Mouse (Mus musculus) cerebellum, postnatal 10 days (tissue): ENCODE measurements around the gene Ccdc7a.
"Not testable (repeated sequence)": the region's sequence is repeated elsewhere in the genome, so short reads cannot be mapped to it uniquely, and the experiment has no call there.

Experiments used
- DNase-seq, 2 experiments: peaks; one replicate each; pipeline ENCODE4 v3.0.0; 2021; ENCODE audit warnings: mixed read lengths in 2 of 2

The Ccdc7a gene

DNA sequence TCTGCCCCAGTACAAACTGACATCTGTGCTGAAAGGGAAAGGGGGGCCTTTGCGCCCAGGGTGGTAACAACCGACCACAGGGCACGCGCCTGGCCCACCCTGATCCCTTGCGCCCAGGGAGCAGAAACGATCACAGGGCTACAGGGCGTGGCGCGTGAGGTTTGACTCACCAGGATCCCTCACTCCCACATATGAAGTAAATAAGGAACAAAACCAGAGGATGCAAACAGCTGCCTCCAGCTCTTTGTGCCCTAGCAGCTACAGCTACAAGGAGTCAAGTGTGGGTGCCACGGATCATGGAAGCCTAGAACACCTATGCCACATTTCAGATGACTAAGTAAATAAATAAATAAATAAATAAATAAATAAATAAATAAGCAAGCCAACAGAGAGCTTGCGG, at the start of gene Ccdc7a:
Gene Ccdc7a (minus strand): TSS at position 101 of the 400 bp plus-strand sequence.
- not testable (repeated sequence) for DNase-seq

DNA sequence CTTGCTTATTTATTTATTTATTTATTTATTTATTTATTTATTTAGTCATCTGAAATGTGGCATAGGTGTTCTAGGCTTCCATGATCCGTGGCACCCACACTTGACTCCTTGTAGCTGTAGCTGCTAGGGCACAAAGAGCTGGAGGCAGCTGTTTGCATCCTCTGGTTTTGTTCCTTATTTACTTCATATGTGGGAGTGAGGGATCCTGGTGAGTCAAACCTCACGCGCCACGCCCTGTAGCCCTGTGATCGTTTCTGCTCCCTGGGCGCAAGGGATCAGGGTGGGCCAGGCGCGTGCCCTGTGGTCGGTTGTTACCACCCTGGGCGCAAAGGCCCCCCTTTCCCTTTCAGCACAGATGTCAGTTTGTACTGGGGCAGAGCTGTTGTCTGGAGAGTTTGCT, 1.5 kb upstream of the Ccdc7a start, which contains the start of gene Ccdc7b:
Gene Ccdc7b (plus strand): TSS at position 301 of the 400 bp plus-strand sequence.
- not testable (repeated sequence) for DNase-seq

DNA sequence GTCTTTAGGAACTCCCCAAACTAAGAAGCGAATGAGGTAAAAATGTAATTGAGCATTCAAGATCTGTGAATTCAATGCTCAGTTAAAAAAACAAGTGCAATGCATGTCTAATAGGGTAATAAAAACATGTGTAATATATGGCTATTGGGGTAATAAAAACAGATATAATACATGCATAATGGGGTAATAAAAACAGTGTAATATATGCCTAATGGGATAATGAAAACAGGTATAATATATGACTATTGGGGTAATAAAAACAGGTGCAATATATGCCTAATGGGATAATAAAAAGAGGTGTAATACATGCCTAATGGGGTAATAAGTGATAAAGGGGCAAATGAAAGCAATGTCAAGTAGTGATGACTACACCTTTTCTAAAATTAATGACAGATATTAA, 73.9 kb downstream of the Ccdc7a start:
- no peak for DNase-seq

DNA sequence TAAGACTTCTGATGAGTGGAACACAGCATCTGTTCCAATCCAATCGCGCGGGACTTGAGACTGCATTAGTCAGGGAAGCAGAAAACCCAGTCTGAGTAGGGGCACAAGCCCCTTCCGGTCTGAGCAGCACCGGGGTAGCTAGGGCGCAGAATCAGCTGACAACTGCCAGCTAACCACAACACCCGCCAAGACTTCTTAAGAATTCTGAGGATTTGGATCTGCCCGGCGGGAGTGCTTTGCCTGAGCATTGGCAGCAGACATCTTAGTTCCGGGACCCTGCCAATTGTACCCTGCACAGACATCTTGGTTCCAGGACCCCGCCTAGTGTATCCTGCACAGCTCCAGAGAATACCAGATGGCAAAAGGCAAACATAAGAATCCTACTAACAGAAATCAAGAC, 116.4 kb downstream of the Ccdc7a start:
- peak; percentile 18 to 35 for DNase-seq

DNA sequence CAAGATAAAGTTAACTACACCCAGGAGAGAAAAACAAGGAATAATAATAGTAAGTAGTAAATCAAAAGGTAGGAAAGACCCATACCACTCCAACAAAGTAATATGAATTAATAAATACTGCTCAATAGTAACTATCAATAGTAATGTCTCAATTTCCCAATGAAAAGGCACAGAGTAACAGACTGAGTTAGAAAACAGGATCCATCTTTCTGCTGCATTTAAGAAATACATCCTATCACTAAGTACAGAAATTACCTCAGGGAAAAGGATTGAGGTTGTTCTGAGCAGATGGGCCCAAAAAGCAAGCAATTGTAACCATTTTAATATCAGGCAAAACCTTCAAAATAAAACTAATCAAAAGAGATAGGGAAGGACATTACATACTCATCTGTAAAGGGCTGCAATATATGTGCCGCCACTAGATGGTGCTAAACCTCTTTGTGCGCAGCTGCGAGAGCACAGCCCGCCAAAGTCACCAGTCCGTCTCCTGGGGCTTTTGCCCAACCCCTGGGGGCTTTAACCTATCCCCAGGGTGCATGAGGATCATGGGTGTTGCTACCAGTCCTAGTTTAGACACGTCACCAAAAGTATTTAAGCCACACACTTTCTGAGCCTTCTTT, 124.2 kb downstream of the Ccdc7a start:
- peak; percentile 69 to 75 for DNase-seq

DNA sequence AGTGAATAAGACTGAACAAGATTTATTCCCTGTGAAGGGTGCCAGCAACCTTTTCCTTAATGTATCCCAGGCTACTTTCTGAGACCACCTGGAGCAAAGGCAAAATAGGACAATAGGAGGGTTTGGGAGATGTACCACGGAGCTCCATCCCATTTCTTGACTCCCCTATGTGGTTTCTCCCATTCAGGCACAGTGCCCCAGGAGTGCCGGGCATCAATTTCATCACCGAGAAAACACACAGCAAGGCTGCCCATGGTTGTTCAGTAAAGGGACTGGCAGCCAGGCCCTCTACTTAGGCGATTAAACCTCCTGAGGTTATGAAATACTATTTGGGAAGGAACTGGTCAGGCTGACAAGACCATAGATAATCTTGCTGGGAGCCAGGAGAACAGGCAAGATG, 131.9 kb downstream of the Ccdc7a start:
- DNase-seq = no peak

DNA sequence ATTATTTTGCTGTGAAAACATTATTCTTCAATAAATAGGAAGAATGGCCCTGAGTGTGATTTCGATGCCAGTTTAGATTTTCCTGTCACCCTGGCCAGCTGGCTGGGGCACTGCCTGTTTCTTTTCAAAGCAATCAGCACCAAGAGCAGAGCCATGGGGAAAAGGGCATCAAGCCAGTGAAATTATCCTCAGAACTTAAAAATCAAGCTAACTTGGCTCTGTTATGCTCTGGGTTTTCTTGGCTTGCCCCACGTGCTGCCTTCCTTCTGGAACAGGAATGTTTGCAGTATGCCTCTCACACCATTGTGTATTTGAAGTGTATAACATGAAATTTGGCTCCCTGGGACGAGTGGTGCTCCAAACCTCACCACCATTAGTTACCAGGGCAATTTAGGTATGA, 182.6 kb downstream of the Ccdc7a start:
- DNase-seq = peak; percentile 27 to 54

DNA sequence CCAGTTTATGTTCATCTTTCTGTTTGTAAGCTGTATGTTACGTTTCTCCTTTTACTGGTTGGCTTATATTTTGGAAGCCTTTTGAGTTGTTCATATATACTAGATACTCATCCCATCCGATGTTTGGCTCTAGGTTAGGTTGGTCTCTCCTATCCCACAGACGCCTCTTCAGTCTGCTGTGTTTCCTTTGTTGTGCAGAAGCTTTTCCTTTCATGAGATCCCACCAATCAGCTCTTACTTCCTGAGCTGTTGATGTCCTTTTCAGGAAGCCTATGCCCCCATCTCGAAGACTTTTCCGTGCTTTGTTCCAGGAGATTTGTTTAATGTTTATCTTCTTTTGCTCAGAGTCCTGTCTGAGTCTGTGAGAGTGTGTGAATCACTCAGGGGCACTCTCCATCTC, 221.6 kb downstream of the Ccdc7a start:
- DNase-seq = no peak

DNA sequence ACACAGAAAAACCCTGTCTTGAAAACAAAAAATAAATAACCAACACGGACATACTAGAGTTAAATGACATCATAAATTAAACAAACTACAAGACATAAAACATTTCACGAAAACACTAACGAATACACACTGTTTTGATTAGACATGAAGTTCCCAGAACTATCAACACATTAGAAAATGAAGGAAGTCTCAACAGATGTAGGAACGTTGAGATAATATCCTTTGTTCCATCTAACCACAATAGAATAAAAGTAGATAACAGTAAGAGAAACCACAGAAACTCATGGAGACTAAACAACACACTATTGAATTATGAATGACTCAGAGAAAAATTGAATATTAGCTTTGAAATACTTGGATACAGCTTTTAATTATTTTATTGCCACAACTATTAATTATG, 252.8 kb downstream of the Ccdc7a start:
- no peak for DNase-seq

DNA sequence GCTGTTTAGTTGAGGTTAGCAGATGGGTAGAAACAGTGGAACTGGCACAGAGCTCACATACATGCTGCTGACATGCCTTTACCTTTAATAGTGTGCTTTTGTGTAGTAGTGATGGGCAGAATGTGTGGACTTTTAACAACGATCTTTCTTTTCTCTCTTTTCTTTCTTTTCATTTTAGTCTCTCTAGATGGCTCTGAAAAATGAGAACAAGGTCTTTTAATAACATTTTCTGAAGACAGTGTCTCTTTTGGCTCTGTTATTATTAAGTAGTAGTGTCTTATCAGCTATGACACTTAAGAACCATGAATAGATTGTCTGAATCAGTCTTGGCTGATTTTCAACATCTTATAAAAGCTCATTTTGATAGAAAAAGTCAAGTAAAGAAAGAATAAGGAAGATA, 266.7 kb downstream of the Ccdc7a start, which contains the start of gene Gm3952:
Gene Gm3952 (minus strand): TSS at position 101 of the 400 bp plus-strand sequence.
- DNase-seq = no peak

DNA sequence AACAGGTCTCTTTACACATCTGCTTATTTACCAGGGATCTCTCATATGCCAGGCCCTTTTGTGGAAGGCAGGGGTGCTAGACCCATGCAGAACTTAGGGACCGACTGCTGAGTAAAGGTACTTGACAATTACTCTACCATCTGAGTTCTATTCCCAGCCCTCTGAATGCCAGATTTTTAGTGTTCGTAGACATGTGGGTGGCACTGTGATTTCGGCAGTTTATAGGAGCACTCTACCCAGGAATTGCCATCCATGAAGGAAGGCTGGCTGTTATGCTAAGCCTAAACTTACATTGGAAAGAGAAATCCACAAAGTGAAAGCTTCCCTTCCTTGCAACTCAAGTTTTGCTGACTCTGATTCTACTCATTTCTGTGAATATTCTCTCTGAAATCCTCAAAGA, 329.6 kb downstream of the Ccdc7a start:
- DNase-seq = no peak

DNA sequence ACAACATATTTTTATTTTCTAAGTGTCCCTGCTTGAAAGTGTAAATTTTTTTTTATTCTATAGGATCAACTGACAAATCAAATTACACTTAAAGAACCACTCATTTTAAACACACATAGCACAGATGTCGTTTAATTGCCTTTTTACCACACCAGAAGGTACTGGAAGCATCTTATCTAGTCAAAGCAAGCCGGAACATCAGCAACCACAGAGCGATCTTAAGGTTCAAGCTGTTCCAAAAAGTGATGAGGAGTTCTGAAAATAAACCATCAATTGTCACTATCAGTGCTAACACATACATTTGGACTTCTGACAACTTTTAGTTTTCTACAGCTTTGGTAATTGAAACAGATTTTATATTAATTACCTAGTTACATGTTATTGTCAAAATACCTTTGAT, 331.2 kb downstream of the Ccdc7a start:
- no peak for DNase-seq

DNA sequence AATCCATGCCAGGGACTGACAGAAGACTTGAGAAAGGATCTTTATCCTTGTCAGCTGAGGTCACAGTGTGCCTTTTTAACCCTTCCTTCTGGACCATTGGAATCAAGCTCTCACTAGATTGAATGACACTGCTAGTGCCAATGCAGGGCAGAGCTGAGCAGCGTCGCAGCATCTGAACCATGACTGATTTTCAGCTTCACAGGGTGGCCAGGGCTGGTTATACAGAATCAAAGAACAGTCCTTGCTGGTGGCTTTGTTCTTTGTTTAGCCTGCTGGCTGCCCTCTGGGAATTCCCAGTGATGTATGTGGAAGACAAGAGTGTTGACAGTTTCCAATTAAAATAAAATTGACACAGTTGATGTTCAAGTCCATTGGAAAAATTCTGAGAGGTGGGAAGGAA, 333.1 kb downstream of the Ccdc7a start:
- DNase-seq = no peak

DNA sequence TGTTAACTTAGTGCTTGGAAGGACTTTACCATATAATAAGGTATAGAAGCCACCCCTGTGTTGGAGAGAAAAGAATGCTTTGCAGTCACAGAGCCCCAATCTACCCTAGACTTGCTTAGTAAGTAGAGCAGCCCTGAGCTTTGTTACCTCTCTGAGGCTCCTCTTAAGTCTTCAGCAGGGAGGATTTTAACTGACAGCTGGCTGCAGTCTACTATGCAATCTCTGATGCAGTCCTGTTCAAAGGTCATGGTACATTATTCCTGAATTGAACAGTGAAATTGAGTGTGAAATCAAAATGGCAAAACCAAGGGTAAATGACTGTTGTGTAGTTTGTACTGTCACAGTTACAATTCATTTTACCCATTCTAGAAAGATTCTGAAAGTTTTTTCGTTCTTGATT, 338.1 kb downstream of the Ccdc7a start:
- DNase-seq = no peak

DNA sequence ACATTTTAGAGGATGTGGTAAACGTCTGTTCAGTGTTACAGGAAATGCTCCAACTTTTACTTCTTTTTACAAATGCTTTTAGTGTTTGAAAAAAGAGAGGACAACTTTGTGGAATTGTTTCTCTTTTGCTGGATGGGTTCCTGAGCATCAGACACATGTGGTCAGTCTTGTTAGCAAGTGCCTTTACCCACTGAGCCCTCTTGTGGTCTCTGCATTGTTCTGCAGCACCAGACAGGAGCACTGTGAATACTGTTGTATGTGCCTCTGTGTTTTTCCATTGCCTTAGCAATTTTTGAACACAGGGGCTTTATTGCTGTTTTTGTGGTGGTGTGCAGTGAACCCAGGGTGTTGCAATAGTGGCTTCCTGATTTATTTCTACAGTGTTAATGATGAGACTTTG, 340.5 kb downstream of the Ccdc7a start:
- DNase-seq = peak; percentile 45 to 50

DNA sequence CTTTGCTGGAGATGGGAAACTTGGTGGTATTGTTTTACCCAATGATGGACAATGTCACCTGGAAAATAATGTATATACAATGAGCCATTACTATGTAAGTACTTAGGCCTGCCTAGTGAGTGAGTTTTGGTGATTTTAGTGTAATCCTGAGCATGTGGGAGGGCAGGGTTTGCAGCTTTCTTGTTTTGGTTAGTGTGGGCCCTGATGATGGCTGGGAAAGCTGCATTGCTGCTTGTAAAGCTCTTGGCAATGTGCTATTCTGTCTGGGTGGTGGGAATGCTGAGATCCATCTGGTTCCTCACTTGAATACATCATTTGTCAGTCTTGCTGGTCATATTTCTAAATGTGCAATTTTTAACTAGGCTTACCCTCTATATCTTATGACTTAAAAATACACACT, 349.1 kb downstream of the Ccdc7a start:
- DNase-seq = no peak

DNA sequence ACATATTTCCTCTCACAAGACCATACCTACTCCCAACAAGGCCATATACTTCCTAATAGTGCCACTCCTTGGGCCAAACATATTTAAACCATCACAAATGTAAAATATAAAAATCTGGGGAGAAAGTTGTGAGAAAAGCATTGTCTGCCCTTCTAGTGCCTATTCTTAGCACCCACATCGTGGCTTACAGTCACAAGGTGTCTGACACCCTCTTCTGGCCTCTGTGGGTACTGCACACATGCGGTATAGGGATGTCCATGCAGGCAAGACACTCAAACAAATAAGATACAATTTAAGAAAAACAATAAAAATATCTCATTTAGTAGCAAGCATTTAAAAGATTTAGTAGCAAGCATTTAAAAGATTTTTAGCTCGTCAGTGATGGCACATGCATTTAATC, 356.1 kb downstream of the Ccdc7a start:
- DNase-seq = peak; percentile 87 to 90

DNA sequence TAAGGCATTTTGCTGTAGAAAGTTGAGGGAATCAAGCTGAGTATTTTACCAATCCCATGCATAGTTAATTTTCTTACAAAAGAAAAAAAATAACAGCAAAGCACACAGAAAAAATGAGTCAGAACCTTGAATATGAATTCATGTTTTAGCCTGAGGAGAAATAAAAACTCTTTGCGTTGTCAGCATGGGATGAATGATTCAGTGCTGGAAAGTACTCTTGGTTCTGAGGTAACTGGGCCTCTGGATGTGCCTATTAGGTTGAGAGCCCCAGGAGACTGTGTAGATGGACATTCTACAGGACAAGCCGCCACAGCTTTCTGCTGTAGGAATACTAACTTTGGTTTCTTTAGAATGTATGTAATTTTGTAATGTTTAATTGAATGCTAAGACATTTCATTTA, 360.5 kb downstream of the Ccdc7a start:
- no peak for DNase-seq

DNA sequence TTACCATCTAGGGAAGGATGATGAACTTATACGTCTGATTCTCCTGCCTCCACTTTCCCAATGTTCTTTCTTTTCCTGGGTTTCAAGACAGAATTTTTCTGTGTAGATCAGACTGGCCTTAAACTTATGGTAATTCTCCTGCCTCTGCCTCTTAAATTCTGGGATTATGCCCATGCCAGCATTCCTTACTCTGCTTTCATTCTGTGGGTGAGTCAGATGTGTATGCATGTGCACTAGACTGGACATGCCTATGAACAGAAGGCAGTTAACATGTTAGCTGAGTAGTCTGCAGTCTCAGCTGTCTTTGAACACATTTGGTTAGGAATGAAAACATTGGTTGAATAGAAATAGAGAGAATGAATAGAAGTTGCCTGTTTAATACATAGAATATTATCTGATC, 360.9 kb downstream of the Ccdc7a start:
- no peak for DNase-seq

DNA sequence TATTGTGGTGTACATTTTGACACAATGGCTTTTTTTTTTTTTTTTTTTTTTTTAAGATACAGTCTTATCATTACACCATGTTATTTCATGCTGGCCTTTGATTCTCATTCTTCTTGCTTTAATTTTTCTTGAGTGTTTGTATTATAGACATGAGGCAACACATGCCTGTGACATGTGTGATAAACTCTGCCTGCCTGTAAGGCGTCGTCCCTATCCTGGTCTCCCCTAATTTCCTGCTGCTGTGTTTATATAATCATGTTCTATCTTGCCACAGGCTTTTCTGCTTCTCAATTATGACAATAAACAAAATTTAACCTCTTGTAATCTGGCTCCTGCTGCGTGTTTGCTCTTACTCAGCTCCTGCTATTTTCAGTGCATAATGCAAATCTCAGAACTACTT, 367.4 kb downstream of the Ccdc7a start:
- DNase-seq = no peak

DNA sequence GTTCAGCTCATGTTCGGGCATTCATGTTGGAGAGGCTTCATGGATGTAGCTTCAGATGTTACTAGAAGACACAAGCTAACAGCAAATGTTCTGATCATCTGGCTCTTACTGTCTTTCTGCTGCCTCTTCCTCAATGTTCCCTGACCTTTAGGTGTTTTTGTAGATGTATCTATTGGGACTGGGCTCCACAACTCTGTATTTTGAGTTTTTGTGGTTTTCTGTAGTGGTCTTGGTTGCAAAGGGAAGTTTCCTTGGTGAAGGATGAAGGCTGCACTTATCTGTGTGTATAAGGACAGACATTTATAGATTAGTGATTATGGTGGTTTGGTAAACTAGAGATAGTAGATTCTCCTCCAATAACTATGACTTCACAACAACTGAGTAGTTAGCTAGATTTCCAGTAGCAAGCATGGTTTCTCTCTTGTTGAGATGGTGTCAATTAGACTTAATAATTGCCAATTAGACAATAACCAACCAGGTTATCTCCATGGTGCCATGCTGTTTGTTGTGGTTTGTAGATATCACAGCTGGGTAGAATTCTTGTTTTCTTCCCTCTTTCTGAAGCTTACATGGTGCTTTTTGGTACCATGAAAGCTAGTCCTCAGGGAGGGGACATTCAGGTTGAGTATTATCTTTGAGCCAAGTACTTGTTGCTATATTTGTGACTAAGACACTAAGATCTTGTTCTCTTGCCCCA, 368.5 kb downstream of the Ccdc7a start:
- no peak for DNase-seq

DNA sequence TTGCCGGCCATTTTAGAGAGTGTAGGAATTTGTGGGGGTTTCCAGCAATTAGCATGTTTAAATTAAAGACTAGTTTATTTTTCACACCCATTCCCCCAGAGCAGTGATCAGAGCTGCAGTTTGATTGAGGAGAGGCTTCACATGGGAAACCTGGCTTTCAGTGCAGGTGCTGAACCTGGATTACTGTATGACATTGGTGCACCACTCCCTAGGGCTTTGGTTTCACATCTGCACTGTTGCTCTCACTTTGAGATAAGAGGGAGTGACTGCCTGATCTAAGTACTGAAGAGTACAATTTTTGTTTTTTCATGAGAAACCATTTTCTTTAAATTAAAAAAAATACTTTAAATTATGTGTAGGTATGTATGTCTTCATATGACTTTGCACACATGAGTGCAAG, 375.3 kb downstream of the Ccdc7a start:
- DNase-seq = no peak

DNA sequence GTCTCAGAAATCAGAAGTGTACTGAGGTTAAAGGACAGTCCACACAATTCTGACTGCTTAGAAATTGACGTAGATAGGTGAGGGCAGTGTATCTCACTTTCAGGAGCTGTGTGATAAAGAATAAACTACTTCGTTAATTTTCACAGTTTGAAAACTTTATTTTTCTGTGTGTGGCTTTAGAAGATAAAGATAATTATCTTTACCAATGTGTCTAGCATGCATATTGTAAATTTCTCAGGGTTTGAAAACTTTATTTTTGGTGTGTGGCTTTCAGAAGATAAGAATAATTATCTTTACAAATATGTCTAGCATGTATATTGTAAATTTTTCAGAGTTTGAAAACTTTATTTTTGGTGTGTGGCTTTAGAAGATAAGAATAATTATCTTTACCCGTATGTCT, 376.6 kb downstream of the Ccdc7a start:
- DNase-seq = no peak

DNA sequence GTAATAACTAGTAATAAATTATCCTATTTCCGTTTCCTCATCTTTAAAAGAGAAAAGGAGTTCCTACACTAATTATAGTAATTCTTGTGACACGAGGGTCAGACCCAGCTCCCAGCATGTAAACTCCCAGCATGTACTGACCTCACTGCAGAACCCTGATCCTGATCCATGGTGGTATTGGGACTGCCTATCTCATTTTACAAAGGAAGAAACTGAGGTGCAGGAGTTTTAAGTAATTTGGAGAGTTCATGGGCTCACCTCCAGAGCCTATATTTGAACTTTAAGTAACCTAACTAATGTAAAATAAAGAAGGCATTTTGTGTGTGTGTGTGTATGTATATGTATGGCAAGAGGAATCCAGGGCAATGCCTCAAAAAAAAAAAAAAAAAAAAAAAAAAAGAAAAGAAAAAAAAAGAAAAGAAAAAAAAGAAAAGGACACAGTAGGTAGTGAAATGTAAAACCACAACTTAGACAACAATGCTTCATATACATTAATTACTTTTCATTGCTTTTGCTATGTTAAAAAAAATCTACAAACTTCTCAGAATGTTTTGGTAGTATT, 378.8 kb downstream of the Ccdc7a start:
- DNase-seq = no peak
